In genomic region chr5:32657386-32657785, GRCm38 (mm10) we compare ENCODE assay signal across 10 mouse cellular contexts. TPM values are rescaled to one million over a fixed set of nuclear protein-coding genes. Genes with fewer than 3 reads are reported as not detected.
DNase-seq lines count a peak whose midpoint lies in the region; ATAC-seq lines count a peak whose summit lies in the region.
"Had no signal": no experiment of that assay in that cellular context is flagged by ENCODE, and none has a peak within 500 bp of the region (broad histone marks: within the 10 kb centered on the region; RNA-seq: fewer than 3 reads in every experiment).

No protein-coding gene starts in this region.

- no peak overlapping the region for H3K9ac ChIP-seq in heart, embryonic 12.5 days
- H3K9ac ChIP-seq: hindbrain, embryonic 15.5 days had no signal

- peak; percentile 26 for DNase-seq in heart, adult 8-10 months (ENCODE audit: low spot score)
- DNase-seq in lung, postnatal 36 days, result peak; percentile 28
- no peak for DNase-seq in lung, postnatal 14 days
- peak; percentile 26 for DNase-seq in brain, adult 2 months (ENCODE audit: low read depth, low spot score)
- DNase-seq in splenic B cell, adult 2 months (ENCODE audit: low read depth, low spot score), result peak; percentile 41
- no peak for DNase-seq in left cerebral cortex, adult 11 months (ENCODE audit: low spot score)
- no peak for DNase-seq in testis, postnatal 10 days (ENCODE audit: low spot score)
- DNase-seq: thymus, adult 18-20 months had no signal

- ATAC-seq in heart, embryonic 12.5 days (ENCODE audit: insufficient number of reproducible peaks, low FRiP score), result no peak

- H3K4me2 ChIP-seq in heart, embryonic 12.5 days, result no peak overlapping the region
- H3K4me2 ChIP-seq: hindbrain, embryonic 15.5 days had no signal

- no peak overlapping the region for H3K27ac ChIP-seq in heart, embryonic 12.5 days (ENCODE audit: poor library complexity, severe bottlenecking)
- H3K27ac ChIP-seq: hindbrain, embryonic 15.5 days had no signal

- WGBS in heart, embryonic 12.5 days, result 51% methylated on average over 1 of the region's 1 CpGs

- H3K36me3 ChIP-seq in heart, embryonic 12.5 days, result peaks cover 35% of the 10 kb centered on the region
- no peaks in the 10 kb centered on the region for H3K36me3 ChIP-seq in splenic B cell, adult 2 months (ENCODE audit: control insufficient read depth, insufficient read depth, low read length, poor library complexity, severe bottlenecking)

- no peaks in the 10 kb centered on the region for H3K9me3 ChIP-seq in heart, embryonic 12.5 days (replicated peaks)
- H3K9me3 ChIP-seq: hindbrain, embryonic 15.5 days had no signal

- H3K27me3 ChIP-seq in heart, embryonic 12.5 days (replicated peaks), result no peaks in the 10 kb centered on the region
- H3K27me3 ChIP-seq in splenic B cell, adult 2 months (ENCODE audit: control insufficient read depth, insufficient read depth, low read length, poor library complexity, severe bottlenecking), result no peaks in the 10 kb centered on the region
- H3K27me3 ChIP-seq: hindbrain, embryonic 15.5 days had no signal

- H3K4me1 ChIP-seq in heart, embryonic 12.5 days (replicated peaks), result no peaks in the 10 kb centered on the region
- H3K4me1 ChIP-seq: hindbrain, embryonic 15.5 days had no signal

- H3K4me3 ChIP-seq in heart, embryonic 12.5 days, result no peak overlapping the region
- H3K4me3 ChIP-seq: hindbrain, embryonic 15.5 days had no signal

RNA-seq across cellular contexts. Expression of gene Yes1, which starts 46.4 kb away (rescaled TPM):
- total RNA-seq in heart, adult 8-10 months (2022), result 10 to 100 TPM; 14.7 to 19.0 (median 17.0) TPM
- 32.0 and 33.3 TPM in 2 replicates for polyA plus RNA-seq in heart, embryonic 12.5 days (2016; fragmentation: Nextera tagmentation; extraction: Ambion mirVana)

Comparison
In these comparisons a context has a peak if more than half of its experiments do, and no peak if none do; other contexts are left out.
1. DNase-seq: peak in heart, adult 8-10 months (single experiment), lung, postnatal 36 days (single experiment), brain, adult 2 months (single experiment) and splenic B cell, adult 2 months (single experiment); none in lung, postnatal 14 days (single experiment), left cerebral cortex, adult 11 months (single experiment) and testis, postnatal 10 days (single experiment).